Mouse (Mus musculus) kidney, postnatal 0 days (tissue): ENCODE measurements around the gene Cacna1g. TPM values are rescaled to one million over a fixed set of nuclear protein-coding genes. Genes with fewer than 3 reads are reported as not detected.

Experiments used
- ATAC-seq: fragments of 200-750 bp; cut with Nextera tagmentation; replicated peaks from 2 replicates; pipeline ENCODE4 v1.8.0; 2017; ENCODE audit warnings: low read depth, moderate number of reproducible peaks, moderate TSS enrichment, moderate library complexity; ENCODE audit not compliant: low FRiP score
- DNase-seq: peaks from one replicate; pipeline ENCODE4 v3.0.0-alpha.2; 2016; ENCODE audit warnings: low spot score
- H3K27ac ChIP-seq: fragments of 300-500 bp; sonication (generic); 2 replicates; pipeline ENCODE4 v1.5.1; 2014; ENCODE audit warnings: mild to moderate bottlenecking
- H3K27me3 ChIP-seq: fragments of 300-500 bp; sonication (generic); 2 replicates; pipeline ENCODE4 v1.6.1; 2014; ENCODE audit warnings: low read length, mixed read lengths; ENCODE audit not compliant: insufficient read depth
- H3K36me3 ChIP-seq: fragments of 300-500 bp; sonication (generic); 2 replicates; pipeline ENCODE4 v1.6.1; 2014; ENCODE audit warnings: low read length, mixed read lengths; ENCODE audit not compliant: insufficient read depth
- H3K4me1 ChIP-seq: fragments of 300-500 bp; sonication (generic); replicated peaks from 2 replicates; pipeline ENCODE4 v1.6.1; 2014; ENCODE audit warnings: antibody characterized with exemption, low read length, mixed read lengths; ENCODE audit not compliant: insufficient read depth
- H3K4me2 ChIP-seq: fragments of 300-500 bp; sonication (generic); 2 replicates; pipeline ENCODE4 v1.6.1; 2014; ENCODE audit warnings: mild to moderate bottlenecking, low read length, moderate library complexity, mixed read lengths
- H3K4me3 ChIP-seq: fragments of 300-500 bp; sonication (generic); replicated peaks from 2 replicates; pipeline ENCODE4 v1.5.1; 2014; ENCODE audit warnings: low read depth, low read length
- H3K9ac ChIP-seq: fragments of 300-500 bp; sonication (generic); 2 replicates; pipeline ENCODE4 v1.6.1; 2014; ENCODE audit warnings: low read depth, low read length
- H3K9me3 ChIP-seq: fragments of 300-500 bp; sonication (generic); replicated peaks from 2 replicates; pipeline ENCODE4 v1.6.1; 2016; ENCODE audit warnings: low read length, inconsistent platforms, mixed read lengths
- CTCF ChIP-seq: IDR thresholded peaks from 2 replicates; pipeline ENCODE4 v1.5.1; 2016; ENCODE audit warnings: antibody characterized with exemption, low read depth, mild to moderate bottlenecking, moderate library complexity
- WGBS: fragments of 180-500 bp; shearing (Covaris S2); extraction: QIAGEN DNeasy Blood & Tissue Kit; methylation state at CpG from one replicate; pipeline ENCODE4 v1.1.7; 2014; 5-methylcytosine and 5-hydroxymethylcytosine counted together
- polyA plus RNA-seq: library from polyadenylated mRNA; unstranded; fragments of >200 nt; fragmentation: Nextera tagmentation; extraction: Ambion mirVana; gene quantifications from 2 replicates; pipeline ENCODE4 v1.2.1, GENCODE M21; 2015

Gene Cacna1g
- polyA plus RNA-seq, 1 experiment from 2014 or later: 5.2 TPM

- WGBS: 29% methylated on average over 4 of the region's 4 CpGs
- Histone ChIP-seq H3K9ac (no peak overlapping the region), H3K27ac (no peak overlapping the region), H3K9me3 (no peaks in the 10 kb centered on the region), H3K27me3 (peaks cover 2% of the 10 kb centered on the region; the same call in 1 of the 2 replicates), H3K36me3 (peaks cover 10% of the 10 kb centered on the region; the same call in 1 of the 2 replicates), H3K4me1 (peaks cover 7% of the 10 kb centered on the region; the same call in 1 of the 2 replicates), H3K4me3 (no peak overlapping the region), H3K4me2 (no peak overlapping the region)
- DNase-seq (no peak), ATAC-seq (0 out of 2 replicates have a peak, but pooled peaks have one; percentile 9)
- TF ChIP-seq CTCF: no peak
Measured at GRCm38 (mm10) chr11:94489745-94490144, 15.7 kb upstream of the Cacna1g start.

- Histone ChIP-seq H3K36me3 (peaks cover 3% of the 10 kb centered on the region; the same call in 1 of the 2 replicates), H3K9ac (no peak overlapping the region), H3K4me2 (no peak overlapping the region), H3K27me3 (peaks cover 2% of the 10 kb centered on the region; the same call in 1 of the 2 replicates), H3K4me3 (no peak overlapping the region), H3K4me1 (peaks cover 7% of the 10 kb centered on the region; the same call in 1 of the 2 replicates), H3K27ac (no peak overlapping the region), H3K9me3 (no peaks in the 10 kb centered on the region)
- DNase-seq: no peak
- TF ChIP-seq CTCF: no peak
- WGBS: 85% methylated on average over 11 of the region's 11 CpGs
- no peak for ATAC-seq
Measured at GRCm38 (mm10) chr11:94488767-94489533, 15.0 kb upstream of the Cacna1g start.

GRCm38 (mm10) chr11:94486001-94486400 lies 12.0 kb upstream of the Cacna1g start, which contains the start of gene Spata20:
TSS of gene Spata20 (minus strand) at chr11:94486179.
- H3K27me3 ChIP-seq: peaks cover 2% of the 10 kb centered on the region; the same call in 1 of the 2 replicates
- H3K4me3 ChIP-seq: no peak within 1 kb of the TSS
- no peaks in the 10 kb centered on the region for H3K36me3 ChIP-seq
- peak; percentile 90 for DNase-seq
- TF ChIP-seq CTCF: peak; percentile 99
- H3K9me3 ChIP-seq: no peaks in the 10 kb centered on the region
- H3K4me2 ChIP-seq: 0 out of 2 replicates have a peak within 1 kb of the TSS, but pooled peaks have one; percentile 35
- no peak within 1 kb of the TSS for H3K9ac ChIP-seq
- ATAC-seq: peak; percentile 56
- H3K4me1 ChIP-seq: peaks cover 1% of the 10 kb centered on the region; the same call in 1 of the 2 replicates
- H3K27ac ChIP-seq: no peak within 1 kb of the TSS
- 4% methylated on average over 24 of the region's 24 CpGs for WGBS

- no peak for TF ChIP-seq CTCF
Measured at GRCm38 (mm10) chr11:94485223-94485622, 11.2 kb upstream of the Cacna1g start.

GRCm38 (mm10) chr11:94484636-94485035 lies 10.6 kb upstream of the Cacna1g start:
- Histone ChIP-seq H3K27ac (no peak overlapping the region), H3K4me3 (no peak overlapping the region), H3K9me3 (no peaks in the 10 kb centered on the region), H3K4me1 (no peaks in the 10 kb centered on the region; the same call in 1 of the 2 replicates), H3K9ac (no peak overlapping the region), H3K4me2 (no peak overlapping the region), H3K36me3 (no peaks in the 10 kb centered on the region), H3K27me3 (peaks cover 2% of the 10 kb centered on the region; the same call in 1 of the 2 replicates)
- 84% methylated on average over 9 of the region's 9 CpGs for WGBS
- no peak for DNase-seq
- no peak for ATAC-seq
- no peak for TF ChIP-seq CTCF

More at GRCm38 (mm10) chr11:94485223-94485622, 11.2 kb upstream of the Cacna1g start:
- whole genome bisulfite sequencing: 63% methylated on average over 5 of the region's 5 CpGs
- H3K4me2 ChIP-seq: no peak overlapping the region
- peaks cover 2% of the 10 kb centered on the region; the same call in 1 of the 2 replicates for H3K27me3 ChIP-seq
- H3K9me3 ChIP-seq: no peaks in the 10 kb centered on the region
- no peaks in the 10 kb centered on the region; the same call in 1 of the 2 replicates for H3K4me1 ChIP-seq
- H3K27ac ChIP-seq: no peak overlapping the region
- no peaks in the 10 kb centered on the region for H3K36me3 ChIP-seq
- DNase-seq (no peak), ATAC-seq (no peak)
- no peak overlapping the region for H3K9ac ChIP-seq
- no peak overlapping the region for H3K4me3 ChIP-seq

- Histone ChIP-seq H3K4me1 (no peaks in the 10 kb centered on the region; the same call in 1 of the 2 replicates), H3K36me3 (no peaks in the 10 kb centered on the region), H3K4me2 (no peak overlapping the region), H3K4me3 (no peak overlapping the region), H3K9ac (no peak overlapping the region), H3K27ac (no peak overlapping the region), H3K27me3 (peaks cover 2% of the 10 kb centered on the region; the same call in 1 of the 2 replicates), H3K9me3 (no peaks in the 10 kb centered on the region)
- TF ChIP-seq CTCF: no peak
- DNase-seq: no peak
- ATAC-seq: no peak
- WGBS: 68% methylated on average over 14 of the region's 14 CpGs
Measured at GRCm38 (mm10) chr11:94483921-94484320, 9.9 kb upstream of the Cacna1g start.
